Mouse (Mus musculus) embryonic facial prominence, embryonic 15.5 days (tissue): ENCODE measurements around the gene Med13. TPM values are rescaled to one million over a fixed set of nuclear protein-coding genes. Genes with fewer than 3 reads are reported as not detected.

Experiments used
- ATAC-seq: fragments of 200-750 bp; cut with Nextera tagmentation; 2 replicates; pipeline ENCODE4 v1.8.0; 2017; ENCODE audit warnings: low read depth, moderate TSS enrichment; ENCODE audit not compliant: insufficient number of reproducible peaks, low FRiP score, low TSS enrichment
- H3K27ac ChIP-seq: fragments of 300-500 bp; sonication (generic); replicated peaks from 2 replicates; pipeline ENCODE4 v1.5.1; 2015; ENCODE audit warnings: mild to moderate bottlenecking, inconsistent platforms
- H3K27me3 ChIP-seq: fragments of 300-500 bp; sonication (generic); 2 replicates; pipeline ENCODE4 v1.6.1; 2015; ENCODE audit warnings: inconsistent platforms
- H3K36me3 ChIP-seq: fragments of 300-500 bp; sonication (generic); 2 replicates; pipeline ENCODE4 v1.6.1; 2015; ENCODE audit warnings: mild to moderate bottlenecking, inconsistent platforms
- H3K4me1 ChIP-seq: fragments of 300-500 bp; sonication (generic); 2 replicates; pipeline ENCODE4 v1.6.1; 2015; ENCODE audit warnings: inconsistent platforms
- H3K4me2 ChIP-seq: fragments of 300-500 bp; sonication (generic); replicated peaks from 2 replicates; pipeline ENCODE4 v1.6.1; 2015; ENCODE audit warnings: mild to moderate bottlenecking, inconsistent platforms
- H3K4me3 ChIP-seq: fragments of 300-500 bp; sonication (generic); replicated peaks from 2 replicates; pipeline ENCODE4 v1.5.1; 2015; ENCODE audit warnings: mild to moderate bottlenecking, inconsistent platforms
- H3K9ac ChIP-seq: fragments of 300-500 bp; sonication (generic); 2 replicates; pipeline ENCODE4 v1.6.1; 2015; ENCODE audit warnings: inconsistent platforms
- H3K9me3 ChIP-seq: fragments of 300-500 bp; sonication (generic); replicated peaks from 2 replicates; pipeline ENCODE4 v1.6.1; 2016; ENCODE audit warnings: inconsistent platforms
- WGBS: fragments of 180-500 bp; shearing (Covaris S2); methylation state at CpG from one replicate; pipeline ENCODE4 v1.1.7; 2015; 5-methylcytosine and 5-hydroxymethylcytosine counted together
- polyA plus RNA-seq: library from polyadenylated mRNA; unstranded; fragments of >200 nt; fragmentation: Nextera tagmentation; extraction: Ambion mirVana; gene quantifications from 2 replicates; pipeline ENCODE4 v1.2.1, GENCODE M21; 2015

Gene Med13
- polyA plus RNA-seq, 1 experiment from 2014 or later, result 9.4 TPM

- peaks cover 73% of the 10 kb centered on the region for H3K36me3 ChIP-seq
- no peak overlapping the region for H3K4me3 ChIP-seq
- WGBS, result 94% methylated on average over 6 of the region's 6 CpGs
- no peak overlapping the region for H3K27ac ChIP-seq
- H3K4me2 ChIP-seq, result no peak overlapping the region
- no peak overlapping the region for H3K9ac ChIP-seq
- H3K4me1 ChIP-seq, result no peaks in the 10 kb centered on the region
- H3K9me3 ChIP-seq, result no peaks in the 10 kb centered on the region
- no peak for ATAC-seq
- H3K27me3 ChIP-seq, result no peaks in the 10 kb centered on the region
Measured at GRCm38 (mm10) chr11:86278442-86279102, 78.8 kb downstream of the Med13 start.

- Histone ChIP-seq H3K27me3 (no peaks in the 10 kb centered on the region), H3K36me3 (peaks cover 7% of the 10 kb centered on the region; the same call in 1 of the 2 replicates), H3K9ac (peak within 1 kb of the TSS; percentile 74), H3K9me3 (no peaks in the 10 kb centered on the region), H3K27ac (peak within 1 kb of the TSS; percentile 85), H3K4me3 (peak within 1 kb of the TSS; percentile 72), H3K4me1 (peaks cover 10% of the 10 kb centered on the region), H3K4me2 (peak within 1 kb of the TSS; percentile 68)
- WGBS, result 7% methylated on average over 32 of the region's 32 CpGs
- ATAC-seq, result peak; percentile 92
Measured at GRCm38 (mm10) chr11:86257460-86258076, 99.8 kb downstream of the Med13 start, which contains the start of gene Ints2. Gene Ints2 (minus strand): TSS chr11:86257575.

- Histone ChIP-seq H3K4me2 (peak overlapping the region; percentile 68), H3K27me3 (no peaks in the 10 kb centered on the region), H3K36me3 (peaks cover 12% of the 10 kb centered on the region; the same call in 1 of the 2 replicates), H3K9ac (peak overlapping the region; percentile 74), H3K9me3 (no peaks in the 10 kb centered on the region), H3K4me1 (peaks cover 10% of the 10 kb centered on the region), H3K27ac (peak overlapping the region; percentile 85), H3K4me3 (peak overlapping the region; percentile 72)
- no peak for ATAC-seq
- WGBS, result under 1% methylated on average over 22 of the region's 22 CpGs
Measured at GRCm38 (mm10) chr11:86257054-86257453, 100.3 kb downstream of the Med13 start.

GRCm38 (mm10) chr11:86253342-86253741, 104.1 kb downstream of the Med13 start:
- ATAC-seq, result no peak
- no peak overlapping the region for H3K27ac ChIP-seq
- no peaks in the 10 kb centered on the region for H3K9me3 ChIP-seq
- no peaks in the 10 kb centered on the region for H3K27me3 ChIP-seq
- WGBS, result 85% methylated on average over 1 of the region's 1 CpGs
- H3K4me1 ChIP-seq, result peaks cover 10% of the 10 kb centered on the region
- peaks cover 32% of the 10 kb centered on the region for H3K36me3 ChIP-seq
- H3K4me3 ChIP-seq, result no peak overlapping the region
- no peak overlapping the region for H3K4me2 ChIP-seq
- H3K9ac ChIP-seq, result no peak overlapping the region

- Histone ChIP-seq H3K4me2 (no peak overlapping the region), H3K27ac (no peak overlapping the region), H3K9me3 (no peaks in the 10 kb centered on the region), H3K4me3 (no peak overlapping the region), H3K4me1 (no peaks in the 10 kb centered on the region), H3K27me3 (no peaks in the 10 kb centered on the region), H3K9ac (no peak overlapping the region), H3K36me3 (peaks cover 44% of the 10 kb centered on the region)
- 62% methylated on average over 4 of the region's 4 CpGs for WGBS
- no peak for ATAC-seq
Measured at GRCm38 (mm10) chr11:86232446-86232845, 125.0 kb downstream of the Med13 start.

GRCm38 (mm10) chr11:86231781-86232350, 125.5 kb downstream of the Med13 start:
- H3K27me3 ChIP-seq, result no peaks in the 10 kb centered on the region
- H3K9me3 ChIP-seq, result no peaks in the 10 kb centered on the region
- ATAC-seq, result no peak
- WGBS, result 93% methylated on average over 13 of the region's 13 CpGs
- H3K9ac ChIP-seq, result no peak overlapping the region
- no peak overlapping the region for H3K27ac ChIP-seq
- H3K4me1 ChIP-seq, result no peaks in the 10 kb centered on the region
- no peak overlapping the region for H3K4me2 ChIP-seq
- peaks cover 48% of the 10 kb centered on the region for H3K36me3 ChIP-seq
- no peak overlapping the region for H3K4me3 ChIP-seq

GRCm38 (mm10) chr11:86226646-86227180, 130.7 kb downstream of the Med13 start:
- no peak overlapping the region for H3K27ac ChIP-seq
- H3K36me3 ChIP-seq, result peaks cover 51% of the 10 kb centered on the region
- H3K4me2 ChIP-seq, result no peak overlapping the region
- H3K4me1 ChIP-seq, result no peaks in the 10 kb centered on the region
- no peaks in the 10 kb centered on the region for H3K9me3 ChIP-seq
- 72% methylated on average over 8 of the region's 8 CpGs for WGBS
- ATAC-seq, result no peak
- no peak overlapping the region for H3K4me3 ChIP-seq
- H3K9ac ChIP-seq, result no peak overlapping the region
- H3K27me3 ChIP-seq, result no peaks in the 10 kb centered on the region

GRCm38 (mm10) chr11:86225761-86226160, 131.6 kb downstream of the Med13 start:
- H3K9me3 ChIP-seq, result no peaks in the 10 kb centered on the region
- no peak overlapping the region for H3K27ac ChIP-seq
- 82% methylated on average over 4 of the region's 4 CpGs for WGBS
- no peak overlapping the region for H3K4me3 ChIP-seq
- no peak for ATAC-seq
- H3K4me1 ChIP-seq, result no peaks in the 10 kb centered on the region
- H3K4me2 ChIP-seq, result no peak overlapping the region
- peaks cover 47% of the 10 kb centered on the region for H3K36me3 ChIP-seq
- H3K27me3 ChIP-seq, result no peaks in the 10 kb centered on the region
- no peak overlapping the region for H3K9ac ChIP-seq

Other genes with a start within 250 kb of the Med13 start
- gene Brip1, start 156.4 kb downstream of the Med13 start, polyA plus RNA-seq, result 8.1 and 8.3 TPM in 2 replicates
- 23.7 and 24.7 TPM in 2 replicates for gene Ints2, start 100.0 kb downstream of the Med13 start, polyA plus RNA-seq
- 52.2 and 54.3 TPM in 2 replicates for gene Rnft1, start 127.1 kb upstream of the Med13 start, polyA plus RNA-seq
- gene Rps6kb1, start 187.2 kb upstream of the Med13 start, polyA plus RNA-seq, result 70.6 and 70.8 TPM in 2 replicates
- gene Tubd1, start 187.4 kb upstream of the Med13 start, polyA plus RNA-seq, result 10.0 and 11.3 TPM in 2 replicates